Mouse (Mus musculus) testis, adult 2 months (tissue): ENCODE data around the gene Nrxn1. TPM values are rescaled to one million over a fixed set of nuclear protein-coding genes. Genes with fewer than 3 reads are reported as not detected.

Experiments
- H3K27ac ChIP-seq: fragments of 200-500 bp; 2 replicates; pipeline ENCODE4 v1.5.1; 2012; ENCODE audit warnings: low read depth, low read length; ENCODE audit not compliant: control insufficient read depth, insufficient read depth
- H3K27me3 ChIP-seq: fragments of 200-500 bp; 2 replicates; pipeline ENCODE4 v1.6.1; 2012; ENCODE audit warnings: mild to moderate bottlenecking, low read length, moderate library complexity; ENCODE audit not compliant: control insufficient read depth, insufficient read depth
- H3K36me3 ChIP-seq: fragments of 200-500 bp; 2 replicates; pipeline ENCODE4 v1.6.1; 2012; ENCODE audit warnings: mild to moderate bottlenecking, low read length; ENCODE audit not compliant: control insufficient read depth, insufficient read depth
- H3K4me1 ChIP-seq: fragments of 200-500 bp; 2 replicates; pipeline ENCODE4 v1.6.1; 2012; ENCODE audit warnings: low read length; ENCODE audit not compliant: control insufficient read depth, insufficient read depth
- H3K4me3 ChIP-seq: fragments of 200-500 bp; 2 replicates; pipeline ENCODE4 v1.5.1; 2012; ENCODE audit warnings: low read depth, mild to moderate bottlenecking, low read length, moderate library complexity, mixed read lengths; ENCODE audit not compliant: control insufficient read depth
- CTCF ChIP-seq: fragments of 200-500 bp; IDR thresholded peaks from 2 replicates; pipeline ENCODE4 v1.5.1; 2012; ENCODE audit warnings: low read depth, mild to moderate bottlenecking, inconsistent platforms, low read length, moderate library complexity; ENCODE audit not compliant: control insufficient read depth, insufficient read depth, insufficient replicate concordance
- POLR2A ChIP-seq: fragments of 200-500 bp; IDR thresholded peaks from 2 replicates; pipeline ENCODE4 v1.6.1; 2012; ENCODE audit warnings: low read depth, mild to moderate bottlenecking, inconsistent platforms, low read length, moderate library complexity; ENCODE audit not compliant: control insufficient read depth
- polyA plus RNA-seq: library from polyadenylated mRNA; depleted of rRNA; stranded (reverse); fragments of >200 nt; gene quantifications from 2 replicates; pipeline ENCODE4 v1.2.3, GENCODE M21; 2012

Nrxn1 gene
- polyA plus RNA-seq, 1 experiment, result 3.1 TPM

DNA sequence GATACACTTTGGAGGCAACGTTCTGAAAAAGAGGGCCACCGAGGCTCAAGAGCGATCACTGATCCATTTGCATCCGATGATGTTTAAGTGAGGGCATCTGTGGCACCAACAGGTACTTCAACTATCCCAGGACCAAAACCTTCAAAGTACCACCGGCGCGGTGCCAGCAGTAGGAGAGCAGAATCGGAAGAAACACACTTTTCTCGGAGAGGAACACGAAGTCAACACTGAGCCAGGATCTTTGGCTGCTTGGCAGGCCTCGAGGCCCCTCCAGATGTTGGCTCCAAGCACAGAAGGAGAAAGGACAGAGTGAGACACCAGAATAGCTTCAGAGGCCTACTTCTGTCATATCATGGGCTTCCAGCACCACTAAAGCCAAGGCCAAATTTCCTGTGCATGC, 3.9 kb downstream of the Nrxn1 start:
- Histone ChIP-seq H3K27ac (no peak overlapping the region), H3K36me3 (no peaks in the 10 kb centered on the region), H3K27me3 (no peaks in the 10 kb centered on the region), H3K4me1 (peaks cover 2% of the 10 kb centered on the region; the same call in 1 of the 2 replicates), H3K4me3 (peak overlapping the region; percentile 53)
- no peak for TF ChIP-seq POLR2A
- TF ChIP-seq CTCF, result no peak

- Histone ChIP-seq H3K4me1 (peaks cover 2% of the 10 kb centered on the region; the same call in 1 of the 2 replicates), H3K27ac (peak overlapping the region; percentile 42), H3K27me3 (no peaks in the 10 kb centered on the region), H3K36me3 (no peaks in the 10 kb centered on the region), H3K4me3 (peak overlapping the region; percentile 91)
- peak; percentile 34; the same call in 1 of the 2 replicates for TF ChIP-seq POLR2A
- TF ChIP-seq CTCF, result no peak
Observed at GRCm38 (mm10) chr17:91088037-91088715, 4.7 kb downstream of the Nrxn1 start.

DNA sequence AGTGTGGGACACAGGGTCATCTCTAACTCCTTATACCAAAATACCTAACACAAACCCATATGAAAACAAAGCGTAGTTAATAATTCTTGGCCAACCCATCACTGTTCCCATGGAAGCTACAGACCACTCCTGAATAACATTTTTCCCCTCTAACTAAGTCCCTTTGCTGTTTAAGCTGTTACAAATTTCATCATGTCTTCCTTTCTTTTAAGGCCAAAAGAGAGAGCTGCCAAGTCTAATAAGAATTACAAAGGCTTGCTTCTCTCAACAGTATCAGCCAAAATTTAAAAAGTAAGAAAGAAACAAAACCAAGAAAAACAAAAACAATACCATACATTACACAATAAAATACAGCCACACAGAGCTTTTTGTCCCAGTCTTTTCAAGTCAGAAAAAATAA, 6.5 kb downstream of the Nrxn1 start:
- Histone ChIP-seq H3K27ac (no peak overlapping the region), H3K4me1 (no peaks in the 10 kb centered on the region), H3K36me3 (no peaks in the 10 kb centered on the region), H3K4me3 (no peak overlapping the region), H3K27me3 (no peaks in the 10 kb centered on the region)
- no peak for TF ChIP-seq POLR2A
- no peak for TF ChIP-seq CTCF

- no peaks in the 10 kb centered on the region for H3K4me1 ChIP-seq
- no peak overlapping the region for H3K4me3 ChIP-seq
- no peak overlapping the region for H3K27ac ChIP-seq
- no peaks in the 10 kb centered on the region for H3K36me3 ChIP-seq
- no peaks in the 10 kb centered on the region for H3K27me3 ChIP-seq
- TF ChIP-seq POLR2A (no peak), CTCF (no peak)
Observed at GRCm38 (mm10) chr17:91085416-91085815, 7.5 kb downstream of the Nrxn1 start.

- Histone ChIP-seq H3K4me1 (no peaks in the 10 kb centered on the region), H3K36me3 (no peaks in the 10 kb centered on the region), H3K4me3 (no peak overlapping the region), H3K27me3 (no peaks in the 10 kb centered on the region), H3K27ac (no peak overlapping the region)
- TF ChIP-seq POLR2A (no peak), CTCF (no peak)
Observed at GRCm38 (mm10) chr17:91079096-91079495, 13.8 kb downstream of the Nrxn1 start.

- no peaks in the 10 kb centered on the region for H3K27me3 ChIP-seq
Observed at GRCm38 (mm10) chr17:91074780-91075179, 18.1 kb downstream of the Nrxn1 start.

GRCm38 (mm10) chr17:91033466-91033865, 59.4 kb downstream of the Nrxn1 start:
- Histone ChIP-seq H3K4me3 (no peak overlapping the region), H3K27ac (no peak overlapping the region), H3K36me3 (no peaks in the 10 kb centered on the region), H3K4me1 (no peaks in the 10 kb centered on the region), H3K27me3 (no peaks in the 10 kb centered on the region)
- TF ChIP-seq POLR2A (no peak), CTCF (no peak)

More at GRCm38 (mm10) chr17:91074780-91075179, 18.1 kb downstream of the Nrxn1 start:
- Histone ChIP-seq H3K4me3 (no peak overlapping the region), H3K4me1 (no peaks in the 10 kb centered on the region), H3K36me3 (no peaks in the 10 kb centered on the region), H3K27ac (no peak overlapping the region)
- TF ChIP-seq POLR2A (no peak), CTCF (no peak)
